Comparison of ENCODE assay signal across 9 mouse cellular contexts in the genomic region with DNA sequence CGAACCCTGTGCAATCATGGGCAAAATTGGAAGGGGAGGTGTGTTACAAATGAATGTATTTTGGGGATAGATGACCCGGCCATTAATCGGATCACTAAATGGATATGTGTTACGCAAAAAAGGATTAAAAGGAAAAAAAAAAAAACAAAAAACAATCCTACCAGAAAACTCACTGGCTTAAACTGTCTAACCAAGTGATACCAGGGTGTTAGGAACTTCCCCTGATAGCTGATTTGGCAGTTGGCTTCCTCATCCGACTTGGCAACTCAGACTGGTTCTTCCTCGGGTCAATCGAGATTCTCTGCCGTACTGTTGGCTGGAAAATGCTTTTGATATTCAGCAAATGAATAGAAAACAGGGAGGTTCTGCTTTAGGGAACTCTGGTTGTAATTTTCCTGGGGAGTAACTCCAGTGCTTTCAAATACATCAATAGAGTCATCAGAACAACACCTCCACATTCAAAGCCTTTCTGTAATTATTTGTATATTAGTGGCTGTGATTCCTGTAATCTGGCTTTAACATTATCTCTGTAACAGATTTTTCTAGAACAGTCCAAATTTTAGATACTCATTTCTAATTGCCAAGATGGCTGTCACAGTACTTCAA. TPM values are rescaled to one million over a fixed set of nuclear protein-coding genes. Genes with fewer than 3 reads are reported as not detected.
DNase-seq lines count a peak whose midpoint lies in the region; ATAC-seq lines count a peak whose summit lies in the region.
"Had no signal": no experiment of that assay in that cellular context is flagged by ENCODE, and none has a peak within 500 bp of the region (broad histone marks: within the 10 kb centered on the region; RNA-seq: fewer than 3 reads in every experiment).

No protein-coding gene starts in this region.

- peaks cover 13% of the 10 kb centered on the region for H3K4me1 ChIP-seq in embryonic facial prominence, embryonic 10.5 days

- H3K4me3 ChIP-seq in embryonic facial prominence, embryonic 10.5 days, result peak overlapping the region; percentile 97

- H3K9me3 ChIP-seq in embryonic facial prominence, embryonic 10.5 days, result no peaks in the 10 kb centered on the region

- no peaks in the 10 kb centered on the region for H3K27me3 ChIP-seq in embryonic facial prominence, embryonic 10.5 days (replicated peaks; ENCODE audit: low read depth, poor library complexity, severe bottlenecking)
- H3K27me3 ChIP-seq: Patski had no signal

- H3K36me3 ChIP-seq in embryonic facial prominence, embryonic 10.5 days (replicated peaks), result peaks cover 4% of the 10 kb centered on the region; the same call in 1 of the 2 replicates

- ATAC-seq in megakaryocyte-erythroid progenitor cell, adult 5-6 weeks (replicated peaks; ENCODE audit: low FRiP score, low TSS enrichment, poor library complexity, severe bottlenecking), result 0 out of 2 replicates have a peak, but pooled peaks have one; percentile 27

- peak; percentile 26 for DNase-seq in embryo, embryonic 10 days (ENCODE audit: low spot score)
- no peak for DNase-seq in embryo, embryonic 10.5 days (ENCODE audit: low spot score)
- peak; percentile 16 to 24 for DNase-seq in B cell, adult 2 months
- DNase-seq in embryonic facial prominence, embryonic 10.5 days (ENCODE audit: low spot score), result no peak
- DNase-seq in heart, postnatal 10 days, result peak; percentile 46 to 64
- DNase-seq in layer of hippocampus, postnatal 10 days (ENCODE audit: low spot score in 2 of 2), result peak; percentile 28 to 35
- DNase-seq in right cerebral cortex, adult 18-20 months, result no peak

- 2% methylated on average over 8 of the region's 8 CpGs for WGBS in embryonic facial prominence, embryonic 10.5 days

- H3K27ac ChIP-seq in embryonic facial prominence, embryonic 10.5 days (replicated peaks), result peak overlapping the region; percentile 90

- intact Hi-C loops in heart, postnatal 10 days (cut with DNase I), result no loop called here

RNA-seq across cellular contexts. Expression of gene Akirin1, which starts 0.7 kb away (rescaled TPM):
- 55.0 and 57.3 TPM in 2 replicates for polyA plus RNA-seq in embryonic facial prominence, embryonic 10.5 days (2016; fragmentation: Nextera tagmentation; extraction: Ambion mirVana)
- 10 to 100 TPM; 34.8 to 35.9 TPM for total RNA-seq in heart, postnatal 10 days (2021)
- total RNA-seq in layer of hippocampus, postnatal 10 days (2021), result 10 to 100 TPM; 57.8 to 77.0 TPM
- total RNA-seq in megakaryocyte-erythroid progenitor cell, adult 5-6 weeks (2014; fragmentation: Nextera tagmentation), result 27.4 and 34.6 TPM in 2 replicates
- 16.7 and 20.1 TPM in 2 replicates for total RNA-seq in megakaryocyte-erythroid progenitor cell, adult 5-6 weeks (2017)

RNA-seq across cellular contexts. Expression of gene Ndufs5, which starts 32.8 kb away (rescaled TPM):
- polyA plus RNA-seq in embryonic facial prominence, embryonic 10.5 days (2016; fragmentation: Nextera tagmentation; extraction: Ambion mirVana), result 332 and 340 TPM in 2 replicates
- total RNA-seq in heart, postnatal 10 days (2021), result 100 to 1,000 TPM; 334 to 374 TPM
- 100 to 1,000 TPM; 174 to 175 TPM for total RNA-seq in layer of hippocampus, postnatal 10 days (2021)
- 163 and 168 TPM in 2 replicates for total RNA-seq in megakaryocyte-erythroid progenitor cell, adult 5-6 weeks (2014; fragmentation: Nextera tagmentation)
- total RNA-seq in megakaryocyte-erythroid progenitor cell, adult 5-6 weeks (2017), result 121 and 189 TPM in 2 replicates

RNA-seq across cellular contexts. Expression of gene Rhbdl2, which starts 36.9 kb away (rescaled TPM):
- 0.35 and 0.57 TPM in 2 replicates for polyA plus RNA-seq in embryonic facial prominence, embryonic 10.5 days (2016; fragmentation: Nextera tagmentation; extraction: Ambion mirVana)
- under 1 TPM; 0.20 to 0.29 TPM for total RNA-seq in heart, postnatal 10 days (2021)
- total RNA-seq in layer of hippocampus, postnatal 10 days (2021), result 1 to 10 TPM; 1.4 to 3.7 TPM
- not detected in 2 replicates for total RNA-seq in megakaryocyte-erythroid progenitor cell, adult 5-6 weeks (2014; fragmentation: Nextera tagmentation)
- total RNA-seq in megakaryocyte-erythroid progenitor cell, adult 5-6 weeks (2017), result not detected in 2 replicates

Comparison
In these comparisons a context has a peak if more than half of its experiments do, and no peak if none do; other contexts are left out.
1. DNase-seq: peak in embryo, embryonic 10 days (single experiment), B cell, adult 2 months (2 of 2), heart, postnatal 10 days (2 of 2) and layer of hippocampus, postnatal 10 days (2 of 2); none in embryo, embryonic 10.5 days (single experiment), embryonic facial prominence, embryonic 10.5 days (single experiment) and right cerebral cortex, adult 18-20 months (single experiment).